Mouse (Mus musculus) hindbrain, postnatal 0 days (tissue): ENCODE data around the gene Prokr2. TPM values are rescaled to one million over a fixed set of nuclear protein-coding genes. Genes with fewer than 3 reads are reported as not detected.

ENCODE experiments used
- ATAC-seq: fragments of 200-750 bp; cut with Nextera tagmentation; 2 replicates; pipeline ENCODE4 v1.8.0; 2017; ENCODE audit warnings: mild to moderate bottlenecking, moderate TSS enrichment, moderate library complexity
- DNase-seq: peaks from one replicate; pipeline ENCODE4 v3.0.0-alpha.2; 2015; ENCODE audit warnings: low spot score
- H3K27ac ChIP-seq: fragments of 300-500 bp; sonication (generic); 2 replicates; pipeline ENCODE4 v1.5.1; 2014; ENCODE audit warnings: mild to moderate bottlenecking
- H3K27me3 ChIP-seq: fragments of 300-500 bp; sonication (generic); 2 replicates; pipeline ENCODE4 v1.6.1; 2014; ENCODE audit warnings: low read length, mixed read lengths; ENCODE audit not compliant: insufficient read depth
- H3K36me3 ChIP-seq: fragments of 300-500 bp; sonication (generic); 2 replicates; pipeline ENCODE4 v1.6.1; 2014; ENCODE audit warnings: low read length, mixed read lengths; ENCODE audit not compliant: insufficient read depth
- H3K4me1 ChIP-seq: fragments of 300-500 bp; sonication (generic); 2 replicates; pipeline ENCODE4 v1.6.1; 2014; ENCODE audit warnings: antibody characterized with exemption, low read length, mixed read lengths; ENCODE audit not compliant: insufficient read depth
- H3K4me2 ChIP-seq: fragments of 300-500 bp; sonication (generic); 2 replicates; pipeline ENCODE4 v1.6.1; 2014; ENCODE audit warnings: low read depth, mild to moderate bottlenecking, low read length, moderate library complexity, mixed read lengths
- H3K4me3 ChIP-seq: fragments of 300-500 bp; sonication (generic); 2 replicates; pipeline ENCODE4 v1.5.1; 2014; ENCODE audit warnings: low read length
- H3K9ac ChIP-seq: fragments of 300-500 bp; sonication (generic); replicated peaks from 2 replicates; pipeline ENCODE4 v1.6.1; 2014; ENCODE audit warnings: mild to moderate bottlenecking, low read length, moderate library complexity, mixed read lengths
- H3K9me3 ChIP-seq: fragments of 300-500 bp; sonication (generic); 2 replicates; pipeline ENCODE4 v1.6.1; 2016; ENCODE audit warnings: low read length, mixed read lengths
- CTCF ChIP-seq: IDR thresholded peaks from 2 replicates; pipeline ENCODE4 v1.5.1; 2016; ENCODE audit warnings: antibody characterized with exemption, control low read depth, low read depth
- WGBS: fragments of 180-500 bp; shearing (Covaris S2); extraction: QIAGEN DNeasy Blood & Tissue Kit; methylation state at CpG from one replicate; pipeline ENCODE4 v1.1.7; 2014; 5-methylcytosine and 5-hydroxymethylcytosine counted together
- polyA plus RNA-seq: library from polyadenylated mRNA; unstranded; fragments of >200 nt; fragmentation: Nextera tagmentation; extraction: Ambion mirVana; gene quantifications from 2 replicates; pipeline ENCODE4 v1.2.1, GENCODE M21; 2015
- total RNA-seq: library from RNA; depleted of rRNA; stranded (reverse); fragments of >200 nt; gene quantifications from 2 replicates; pipeline ENCODE4 v1.2.3, GENCODE M21; 2014

Gene Prokr2
- total and polyA plus RNA-seq, 2 experiments from 2014 or later = 2.8 to 8.4 TPM

DNA sequence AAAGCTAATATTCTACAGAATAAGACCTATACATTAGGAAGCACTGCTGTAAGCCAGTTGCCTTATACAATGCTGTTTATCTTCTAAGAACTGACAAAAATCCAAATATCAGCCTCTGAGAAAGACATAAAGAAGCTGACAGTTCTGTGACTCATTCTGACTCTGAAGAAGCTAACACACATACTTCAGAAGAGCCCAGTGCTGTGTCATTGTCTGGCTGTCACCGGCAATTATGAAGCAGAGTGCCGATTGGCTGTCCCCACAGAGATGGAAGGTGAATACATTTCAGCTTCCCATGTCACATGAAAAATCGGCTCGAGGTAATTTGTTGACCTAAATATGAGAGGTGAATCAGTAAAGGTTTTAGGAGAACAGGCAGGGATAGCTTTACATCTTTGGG, 24.9 kb upstream of the Prokr2 start:
- Histone ChIP-seq H3K4me3 (no peak overlapping the region), H3K27me3 (no peaks in the 10 kb centered on the region), H3K9ac (no peak overlapping the region), H3K9me3 (no peaks in the 10 kb centered on the region), H3K4me2 (no peak overlapping the region), H3K36me3 (no peaks in the 10 kb centered on the region), H3K27ac (no peak overlapping the region), H3K4me1 (no peaks in the 10 kb centered on the region)
- no peak for DNase-seq
- 76% methylated on average over 4 of the region's 4 CpGs for WGBS
- no peak for ATAC-seq
- no peak for TF ChIP-seq CTCF

DNA sequence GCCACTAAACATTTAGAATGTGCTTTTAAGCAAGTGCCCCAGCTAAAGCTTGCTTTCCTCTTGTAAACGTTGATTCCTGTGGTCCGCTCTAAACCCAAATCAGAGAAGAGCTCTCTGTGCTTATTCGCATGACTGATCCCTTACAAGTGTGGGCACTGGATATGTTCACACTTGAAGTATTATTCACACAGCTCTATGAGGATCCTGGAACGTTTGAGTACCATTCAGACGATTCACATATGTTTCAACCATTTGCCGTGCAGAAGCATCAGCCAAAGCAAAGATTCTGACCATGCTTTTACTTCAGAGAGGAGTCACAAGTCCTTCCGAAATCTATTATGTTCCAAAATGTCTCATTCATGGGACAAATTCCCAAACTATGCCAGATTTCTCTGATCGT, 12.9 kb upstream of the Prokr2 start:
- Histone ChIP-seq H3K27me3 (no peaks in the 10 kb centered on the region), H3K27ac (no peak overlapping the region), H3K4me3 (no peak overlapping the region), H3K9ac (no peak overlapping the region), H3K36me3 (no peaks in the 10 kb centered on the region), H3K4me1 (no peaks in the 10 kb centered on the region), H3K4me2 (no peak overlapping the region), H3K9me3 (peaks cover 7% of the 10 kb centered on the region)
- 85% methylated on average over 8 of the region's 8 CpGs for WGBS
- no peak for TF ChIP-seq CTCF
- no peak for ATAC-seq
- no peak for DNase-seq

DNA sequence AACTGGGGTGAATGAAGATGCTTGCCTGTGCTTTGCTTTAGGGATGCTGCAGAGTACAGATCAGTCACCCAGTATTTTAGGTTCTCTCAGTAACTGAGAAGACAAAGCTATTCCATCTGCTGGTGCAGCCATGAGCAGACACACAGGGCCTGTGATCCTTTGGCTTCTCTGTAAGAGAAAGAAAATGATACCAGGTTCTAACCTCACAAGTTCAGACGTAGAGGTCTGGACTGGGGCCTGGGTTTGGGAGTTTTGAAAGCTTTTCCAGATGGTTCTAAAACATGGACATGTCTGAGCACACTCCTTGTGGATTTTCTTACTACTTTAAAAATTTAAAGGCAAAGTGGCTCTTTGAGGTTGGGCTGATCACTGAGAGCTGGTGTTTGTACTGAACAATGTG, 10.5 kb upstream of the Prokr2 start:
- Histone ChIP-seq H3K9me3 (peaks cover 7% of the 10 kb centered on the region), H3K27ac (no peak overlapping the region), H3K4me3 (no peak overlapping the region), H3K4me2 (no peak overlapping the region), H3K4me1 (no peaks in the 10 kb centered on the region), H3K27me3 (no peaks in the 10 kb centered on the region), H3K9ac (no peak overlapping the region), H3K36me3 (no peaks in the 10 kb centered on the region)
- 68% methylated on average over 1 of the region's 1 CpGs for WGBS
- no peak for TF ChIP-seq CTCF
- no peak for ATAC-seq
- no peak for DNase-seq

DNA sequence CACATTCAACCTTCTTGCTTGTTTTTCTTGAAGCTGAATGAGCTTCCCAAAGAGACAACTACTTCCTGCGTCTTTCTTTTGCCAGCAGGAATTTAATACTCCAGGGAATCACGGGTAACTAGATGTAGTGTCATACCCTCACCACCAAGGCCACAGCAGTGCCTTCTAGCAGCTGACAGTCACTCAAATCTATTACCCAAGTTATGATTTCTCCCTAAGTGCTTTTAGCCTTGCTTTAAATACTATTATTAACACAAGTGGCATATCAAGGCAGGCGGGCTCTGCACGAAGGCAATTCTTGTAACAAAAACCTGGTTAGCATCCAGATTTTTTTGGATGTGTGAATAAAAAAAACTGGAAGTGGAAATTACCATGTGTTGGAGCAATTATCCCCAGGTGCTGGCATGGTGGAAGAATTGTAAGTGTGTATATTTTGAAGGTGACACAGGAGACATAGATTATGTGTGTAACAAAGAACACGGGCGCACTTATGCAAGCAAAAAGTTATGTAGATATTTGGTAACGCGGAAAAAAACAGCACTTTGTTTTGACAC, 5.4 kb upstream of the Prokr2 start:
- Histone ChIP-seq H3K27ac (no peak overlapping the region), H3K36me3 (no peaks in the 10 kb centered on the region), H3K4me2 (no peak overlapping the region), H3K4me3 (no peak overlapping the region), H3K27me3 (no peaks in the 10 kb centered on the region), H3K4me1 (no peaks in the 10 kb centered on the region), H3K9ac (no peak overlapping the region), H3K9me3 (no peaks in the 10 kb centered on the region)
- ATAC-seq (no peak), DNase-seq (no peak)
- TF ChIP-seq CTCF = no peak
- WGBS = 82% methylated on average over 8 of the region's 8 CpGs

DNA sequence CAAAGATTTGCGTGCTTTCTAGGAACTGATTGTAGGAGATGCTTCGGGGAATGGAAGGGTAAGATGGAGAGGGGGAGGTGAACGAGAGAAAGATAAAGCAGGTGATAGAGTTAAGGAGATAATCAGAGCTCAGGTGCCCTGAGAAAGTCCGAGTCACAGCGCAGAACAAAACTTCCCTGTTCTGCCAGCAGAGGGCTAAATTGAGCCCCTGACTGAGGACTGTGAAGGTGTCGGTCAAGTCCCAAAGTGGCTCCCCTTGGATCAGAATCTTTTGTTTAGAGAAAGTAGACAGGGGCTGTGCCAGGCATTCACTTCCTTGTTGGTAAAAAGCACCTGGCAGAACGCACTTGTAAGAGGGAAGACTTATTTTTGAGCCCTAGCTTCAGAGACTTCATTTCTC, 4.3 kb upstream of the Prokr2 start:
- Histone ChIP-seq H3K4me1 (peaks cover under 1% of the 10 kb centered on the region; the same call in 1 of the 2 replicates), H3K36me3 (no peaks in the 10 kb centered on the region), H3K27ac (no peak overlapping the region), H3K9me3 (no peaks in the 10 kb centered on the region), H3K4me2 (no peak overlapping the region), H3K4me3 (no peak overlapping the region), H3K9ac (no peak overlapping the region), H3K27me3 (no peaks in the 10 kb centered on the region)
- DNase-seq (peak; percentile 49), ATAC-seq (no peak)
- 35% methylated on average over 7 of the region's 7 CpGs for whole genome bisulfite sequencing
- peak; percentile 74 for TF ChIP-seq CTCF

DNA sequence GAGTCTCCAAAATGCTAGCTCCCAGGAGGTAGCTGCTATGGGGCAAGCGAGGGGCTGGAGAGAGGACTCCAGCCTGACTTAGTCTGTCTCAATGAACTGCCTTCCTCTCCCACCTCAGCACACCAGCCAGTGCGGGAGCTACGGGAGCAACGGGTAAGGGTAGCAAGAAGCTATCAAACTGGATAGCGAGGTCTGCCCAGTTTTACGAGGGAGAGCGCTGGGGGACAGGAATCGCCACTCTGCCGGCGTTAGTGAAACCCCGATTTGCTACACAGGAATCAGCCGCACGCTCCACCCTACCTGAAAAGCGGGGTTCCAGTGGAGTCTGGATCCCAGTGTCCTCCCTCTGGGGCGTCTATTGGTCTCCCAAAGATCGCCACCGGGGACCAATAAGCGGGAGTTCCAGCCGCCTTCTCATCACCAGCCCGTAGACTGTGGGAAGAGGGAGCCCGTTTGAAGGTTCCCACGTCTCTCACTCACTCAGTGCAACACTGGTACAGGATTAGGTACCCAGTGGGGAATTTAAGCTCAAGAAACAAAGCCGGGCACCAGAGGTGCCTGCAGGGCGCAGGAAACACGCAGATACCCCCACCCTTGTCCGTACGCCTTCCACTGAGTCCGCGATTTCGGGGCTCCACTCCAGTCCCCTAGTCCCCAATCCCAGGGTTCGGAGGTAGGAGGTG, 595 bp downstream of the Prokr2 start:
- H3K9ac ChIP-seq = peak overlapping the region; percentile 52
- H3K4me3 ChIP-seq = peak overlapping the region; percentile 61
- peak overlapping the region; percentile 99 for H3K4me2 ChIP-seq
- no peak overlapping the region for H3K27ac ChIP-seq
- H3K27me3 ChIP-seq = no peaks in the 10 kb centered on the region; the same call in 1 of the 2 replicates
- no peak for TF ChIP-seq CTCF
- DNase-seq (no peak), ATAC-seq (peak; percentile 62)
- WGBS = under 1% methylated on average over 31 of the region's 31 CpGs
- H3K9me3 ChIP-seq = no peaks in the 10 kb centered on the region
- no peaks in the 10 kb centered on the region for H3K36me3 ChIP-seq
- peaks cover 5% of the 10 kb centered on the region for H3K4me1 ChIP-seq

DNA sequence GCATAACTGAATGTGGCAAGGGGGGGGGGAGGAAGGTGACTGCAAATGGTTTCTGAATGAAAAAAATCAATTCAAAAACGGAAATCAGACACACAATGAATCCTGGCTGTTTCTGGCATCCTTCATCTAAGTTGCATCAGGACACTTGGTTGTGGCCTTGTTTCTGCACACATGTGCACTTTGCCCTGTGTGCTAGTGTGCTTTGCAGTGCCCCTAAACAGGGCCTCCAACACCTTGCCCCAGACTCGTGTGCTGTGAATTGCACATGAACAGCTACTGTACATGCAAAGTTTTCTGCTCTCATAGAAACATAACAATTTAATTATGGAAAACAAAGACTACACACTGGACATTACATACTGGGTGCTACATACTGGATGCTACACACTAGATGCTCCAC, 2.9 kb downstream of the Prokr2 start:
- peaks cover 5% of the 10 kb centered on the region for H3K4me1 ChIP-seq
- no peaks in the 10 kb centered on the region; the same call in 1 of the 2 replicates for H3K27me3 ChIP-seq
- no peak overlapping the region for H3K4me2 ChIP-seq
- no peak overlapping the region for H3K9ac ChIP-seq
- H3K36me3 ChIP-seq = no peaks in the 10 kb centered on the region
- WGBS = 83% methylated on average over 2 of the region's 2 CpGs
- DNase-seq = no peak
- H3K4me3 ChIP-seq = no peak overlapping the region
- no peaks in the 10 kb centered on the region for H3K9me3 ChIP-seq
- TF ChIP-seq CTCF = no peak
- no peak overlapping the region for H3K27ac ChIP-seq
- no peak for ATAC-seq
